Mouse (Mus musculus) cerebellum, adult 8-10 months (tissue): Measurements from ENCODE around the gene Prg4.

ENCODE experiments used
- DNase-seq: peaks from one replicate; pipeline ENCODE4 v3.0.0; 2022

The Prg4 gene

DNA sequence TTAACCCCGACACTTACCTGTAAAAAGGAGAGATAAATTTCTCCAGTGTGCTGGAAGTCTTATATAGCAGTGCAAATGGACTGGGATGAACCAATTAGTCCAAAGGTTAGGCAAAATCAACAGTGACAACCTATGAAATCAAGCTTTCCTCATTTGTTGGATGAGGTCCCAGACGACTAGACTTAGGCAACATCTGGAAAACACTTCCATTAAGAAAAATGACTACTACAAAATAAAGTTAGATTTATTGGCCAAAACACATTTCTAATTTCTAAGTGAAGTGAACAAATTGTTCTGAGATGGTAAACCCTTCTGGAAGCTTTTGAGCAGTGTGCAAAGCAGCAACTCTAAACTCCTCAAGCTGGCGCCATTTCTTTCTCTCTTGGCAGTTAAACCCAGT lies at the start of gene Prg4:
TSS of gene Prg4 (minus strand) at position 34 of the 400 bp plus-strand sequence.
- DNase-seq, result no peak

DNA sequence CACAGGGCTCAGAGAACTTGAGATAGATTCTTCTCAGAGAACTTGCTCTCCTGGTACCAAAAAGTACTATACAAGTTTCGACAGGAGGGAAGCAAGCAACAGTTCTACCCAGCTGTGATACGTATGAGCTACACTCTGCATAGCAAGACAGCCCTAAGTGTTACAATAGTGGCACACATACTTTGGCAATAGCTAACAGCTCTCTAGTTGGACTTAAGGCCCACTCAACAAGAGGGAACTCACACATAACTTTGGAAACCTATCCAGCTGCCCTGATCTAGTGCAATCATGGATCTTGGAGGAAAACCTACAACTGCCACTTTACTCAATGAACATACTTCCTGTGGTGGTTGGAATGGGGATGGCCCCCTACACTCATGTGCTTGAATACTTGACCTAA lies 47.1 kb upstream of the Prg4 start:
- DNase-seq, result no peak

DNA sequence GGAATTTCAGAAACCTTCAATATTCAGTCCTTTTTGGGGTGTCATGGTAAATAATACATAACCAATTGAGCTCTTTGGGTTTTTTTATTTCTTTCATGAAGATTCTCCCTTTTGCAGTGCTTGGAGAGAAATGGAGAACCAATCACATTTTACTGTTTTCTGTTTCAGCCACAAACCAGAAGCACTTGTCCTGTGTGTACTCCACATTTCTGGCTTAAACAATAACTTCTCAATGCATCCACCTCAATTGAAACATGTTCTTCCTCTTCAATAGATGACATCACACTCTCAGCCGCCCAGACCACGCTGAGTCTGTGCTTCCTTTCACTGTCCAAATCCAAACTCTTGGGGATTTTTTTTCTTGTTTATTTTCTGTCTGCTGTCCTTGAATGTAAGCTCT lies 39.8 kb upstream of the Prg4 start:
- DNase-seq, result no peak

DNA sequence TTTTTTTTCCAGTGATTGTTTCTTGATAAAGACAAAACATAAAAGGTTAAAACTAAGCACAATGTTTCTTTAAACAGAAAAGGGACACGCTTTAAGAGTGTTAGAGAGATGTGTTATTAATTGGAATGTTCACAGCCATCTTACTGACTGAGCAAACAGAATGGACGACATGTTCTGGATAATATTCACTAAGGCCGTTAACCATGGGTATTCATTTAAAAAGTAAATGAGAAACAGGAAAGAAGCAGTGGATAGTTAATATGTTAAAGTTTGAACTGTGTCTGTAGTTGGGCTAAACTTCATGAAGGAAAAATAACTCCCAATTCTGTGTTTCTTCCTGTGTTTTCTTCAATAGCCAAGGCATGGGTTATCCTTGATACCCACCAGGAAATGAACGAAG lies 37.4 kb upstream of the Prg4 start:
- DNase-seq, result no peak

DNA sequence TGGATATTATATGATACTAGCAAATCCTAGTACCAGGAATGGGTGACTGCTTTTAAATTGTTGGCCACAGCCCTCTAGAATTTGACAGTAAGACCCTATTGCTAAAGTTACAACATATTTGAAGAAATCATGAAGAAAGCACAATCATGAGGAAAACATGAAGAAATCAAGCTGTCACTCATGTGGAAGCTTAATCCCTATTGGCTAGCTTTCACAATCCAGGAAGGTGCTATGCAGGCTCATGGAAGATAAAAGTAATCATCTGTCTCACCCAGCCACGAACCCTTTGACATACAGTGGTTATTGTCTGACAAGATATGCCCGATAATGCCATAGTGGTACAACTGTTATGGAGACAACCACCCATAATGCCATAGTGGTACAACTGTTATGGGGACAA lies 32.2 kb upstream of the Prg4 start:
- DNase-seq, result no peak

DNA sequence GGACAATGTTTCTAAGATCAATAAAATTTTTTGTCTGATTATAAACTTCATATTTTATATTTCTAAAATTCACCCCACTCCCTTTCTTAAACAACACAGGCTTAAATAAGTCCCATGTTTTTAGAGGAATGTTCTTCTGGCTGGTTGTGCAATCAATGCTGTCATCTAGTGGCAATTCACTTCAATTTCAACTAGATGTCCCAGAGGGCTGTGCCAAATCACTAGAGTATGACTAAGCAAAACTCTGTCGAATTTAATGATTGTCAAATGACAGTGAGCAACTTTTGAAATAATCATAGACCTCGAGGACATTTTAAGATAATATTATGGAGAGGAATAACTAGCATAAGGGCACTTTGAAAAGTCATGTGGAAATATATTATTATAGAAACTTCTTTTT lies 31.7 kb upstream of the Prg4 start:
- DNase-seq, result no peak

DNA sequence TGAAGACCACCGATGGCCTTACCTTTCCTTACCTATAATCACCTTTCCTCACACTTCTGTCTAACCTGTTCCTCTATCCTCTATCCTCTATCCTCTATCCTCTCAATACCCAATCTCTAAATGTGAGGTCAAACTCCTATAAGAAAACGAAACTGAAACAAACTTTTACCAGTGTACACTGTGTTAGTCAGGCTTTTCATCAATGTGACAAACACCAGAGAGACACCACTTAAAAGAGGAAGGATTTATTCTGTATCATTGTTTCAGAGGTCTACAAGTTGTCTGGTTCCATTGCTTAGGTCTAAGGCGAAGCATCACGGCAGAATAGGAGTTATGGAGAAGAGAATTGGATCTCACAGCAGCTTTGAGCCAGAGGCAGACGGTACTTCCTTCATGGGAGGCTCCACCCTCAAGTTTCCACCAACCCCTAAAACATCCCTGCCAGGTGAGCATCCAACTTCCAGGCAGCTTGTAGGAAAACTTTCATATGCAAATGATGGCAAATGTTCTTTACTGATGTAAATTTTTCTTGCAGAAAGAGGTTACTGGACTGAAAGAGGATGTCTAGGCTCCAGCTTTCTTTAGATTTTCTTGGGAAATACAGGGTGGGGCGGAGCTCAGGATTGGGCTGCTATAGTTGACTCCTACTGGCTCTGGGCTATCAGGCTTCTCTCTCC lies 30.8 kb upstream of the Prg4 start:
- no peak for DNase-seq

DNA sequence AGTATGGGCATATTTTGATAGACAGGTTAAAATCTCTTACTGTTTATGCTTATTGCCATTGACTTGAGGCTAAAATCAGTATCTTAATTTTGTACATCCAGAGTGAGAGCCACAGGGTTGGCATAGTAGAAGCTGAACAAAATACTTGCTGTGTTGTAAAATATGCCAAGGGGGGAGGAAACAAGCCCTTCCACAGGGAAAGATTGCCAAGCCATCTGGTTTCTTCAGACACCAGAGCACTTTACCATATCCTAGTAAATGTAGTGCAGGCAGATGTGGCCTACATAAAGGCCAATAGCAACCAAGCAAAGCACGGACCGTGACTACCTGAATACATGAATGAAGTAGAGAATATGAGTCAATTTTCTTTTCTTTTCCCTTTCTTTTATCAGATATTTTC lies 23.2 kb upstream of the Prg4 start:
- no peak for DNase-seq

DNA sequence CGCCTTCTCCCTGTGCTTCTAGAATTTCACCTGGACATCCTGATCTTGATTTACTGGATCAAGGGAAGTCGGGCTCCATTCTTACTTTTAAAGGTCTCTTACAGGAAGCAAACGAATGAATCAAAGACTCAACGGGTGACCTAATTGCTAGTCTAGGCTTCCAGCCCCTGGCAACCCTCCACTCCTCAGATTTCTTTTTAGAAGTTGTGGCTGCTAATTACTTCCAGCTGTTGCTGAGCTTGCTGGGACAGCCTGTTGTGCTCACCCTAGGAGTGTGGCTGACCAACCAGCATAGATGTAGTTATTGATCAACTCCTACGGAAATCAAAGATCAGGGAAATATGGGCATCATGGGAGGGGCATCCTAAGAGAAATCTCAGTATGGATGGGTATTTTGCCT lies 14.7 kb upstream of the Prg4 start:
- no peak for DNase-seq

DNA sequence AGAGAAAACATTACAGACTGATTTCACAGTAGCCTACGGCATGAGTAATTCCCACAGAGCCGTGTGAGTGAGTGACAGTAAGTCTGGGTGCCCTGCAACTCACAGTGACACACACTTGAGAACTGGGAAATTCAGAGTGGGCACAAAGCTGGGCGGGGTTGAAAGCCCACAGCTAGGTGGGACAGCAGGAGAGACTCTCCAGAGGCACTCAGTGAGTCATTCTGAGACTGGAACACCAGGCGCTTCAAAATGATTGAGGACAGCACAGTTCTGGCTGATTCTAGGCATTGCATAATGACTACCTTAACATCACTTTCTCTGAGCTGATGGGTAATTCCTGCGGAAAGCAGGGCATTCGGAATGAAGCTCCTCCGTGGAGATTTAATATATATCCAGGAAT lies 6.6 kb upstream of the Prg4 start:
- DNase-seq, result no peak

DNA sequence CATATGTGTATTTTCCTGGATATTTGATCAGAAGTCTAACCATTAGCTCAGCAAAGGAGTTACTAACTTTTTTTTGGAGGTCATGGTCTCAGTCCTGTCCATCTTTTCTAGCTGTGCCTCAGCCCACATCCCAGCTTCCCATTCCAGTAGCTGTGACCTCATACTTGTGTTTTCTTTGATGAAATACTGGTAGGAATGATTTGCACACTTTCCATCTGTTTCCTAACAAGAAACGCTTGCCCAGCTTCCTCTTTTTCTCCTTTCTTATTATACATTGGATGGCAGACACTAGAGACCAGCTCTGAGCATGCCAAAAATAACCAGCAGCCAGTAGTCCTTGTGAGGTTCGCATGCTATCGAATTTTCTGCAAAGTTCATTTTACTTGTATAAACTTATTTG lies 4.0 kb upstream of the Prg4 start:
- DNase-seq, result no peak

DNA sequence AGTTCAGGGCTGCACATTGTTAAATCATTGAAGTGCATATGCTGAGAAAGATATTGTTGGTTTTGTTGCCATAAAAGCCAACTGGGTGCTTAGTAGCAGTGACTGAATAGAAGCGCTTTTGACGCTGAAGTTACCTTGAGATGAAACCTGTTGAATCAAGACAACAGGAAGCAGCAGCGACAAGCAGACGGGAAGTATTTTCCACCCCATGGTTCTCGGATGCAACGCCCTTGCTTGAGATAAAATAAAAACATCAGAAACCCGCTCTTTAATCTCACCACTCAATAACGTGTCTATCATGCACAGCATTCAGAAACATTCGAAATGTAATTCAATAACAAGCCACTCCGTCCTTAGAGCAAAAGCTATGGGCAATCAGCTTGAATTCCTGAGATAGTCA lies 601 bp downstream of the Prg4 start:
- DNase-seq, result no peak

DNA sequence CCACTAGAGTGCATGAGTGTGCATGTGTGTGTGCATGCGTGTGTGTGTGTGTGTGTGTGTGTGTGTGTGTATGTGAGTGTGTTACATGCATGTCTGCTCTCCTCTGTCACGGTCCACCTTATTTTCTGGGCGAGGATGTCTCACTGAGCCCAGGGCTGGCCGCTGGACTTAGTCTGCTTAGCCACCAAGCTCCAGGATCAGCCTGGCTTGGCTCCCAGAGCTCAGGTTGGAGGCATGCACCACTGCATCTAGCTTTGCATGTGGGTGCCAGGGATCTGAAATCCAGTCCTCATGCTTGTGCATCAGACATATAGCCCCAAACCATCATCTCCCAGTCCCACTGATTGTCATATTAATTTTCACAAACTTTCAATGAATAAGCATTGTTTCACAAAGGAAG lies 2.3 kb downstream of the Prg4 start:
- DNase-seq, result no peak

DNA sequence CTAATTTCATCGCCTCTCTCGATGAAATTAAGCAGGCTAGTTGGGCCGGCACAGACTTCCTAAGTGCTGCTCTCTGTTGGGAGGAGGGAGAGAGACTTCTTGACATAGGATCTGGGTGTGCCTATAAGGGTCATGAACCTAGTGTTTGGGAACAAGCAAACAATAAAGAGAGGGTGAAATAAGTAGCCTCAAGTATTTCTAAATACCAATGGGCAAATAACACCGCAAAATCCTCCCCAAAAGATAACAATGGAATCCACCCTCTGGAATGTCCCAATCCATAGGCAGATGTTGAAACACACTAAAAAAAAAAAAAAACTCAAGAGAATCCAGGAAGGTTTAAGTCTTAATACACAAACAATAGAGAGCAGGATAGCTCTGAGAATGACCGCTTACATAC lies 2.9 kb downstream of the Prg4 start:
- DNase-seq, result no peak

DNA sequence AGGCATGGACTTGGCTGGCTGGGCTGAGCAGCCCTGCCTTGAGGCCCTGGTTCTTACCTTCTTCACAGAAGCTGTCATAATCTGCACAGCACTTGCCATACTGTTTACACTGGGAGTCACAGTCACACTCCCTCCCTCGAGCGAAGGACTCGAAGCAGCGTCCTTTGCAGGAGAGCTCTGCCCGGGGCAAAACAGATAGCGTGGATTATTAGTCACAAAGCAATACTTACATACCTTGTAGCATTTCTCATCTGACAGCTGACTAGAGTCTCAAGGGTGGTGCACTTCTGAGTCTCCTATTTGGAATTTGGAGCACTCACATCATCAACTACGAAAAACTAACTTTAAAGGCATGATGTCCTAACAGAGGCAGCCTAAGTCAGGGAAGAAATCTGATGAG lies 5.4 kb downstream of the Prg4 start:
- no peak for DNase-seq

DNA sequence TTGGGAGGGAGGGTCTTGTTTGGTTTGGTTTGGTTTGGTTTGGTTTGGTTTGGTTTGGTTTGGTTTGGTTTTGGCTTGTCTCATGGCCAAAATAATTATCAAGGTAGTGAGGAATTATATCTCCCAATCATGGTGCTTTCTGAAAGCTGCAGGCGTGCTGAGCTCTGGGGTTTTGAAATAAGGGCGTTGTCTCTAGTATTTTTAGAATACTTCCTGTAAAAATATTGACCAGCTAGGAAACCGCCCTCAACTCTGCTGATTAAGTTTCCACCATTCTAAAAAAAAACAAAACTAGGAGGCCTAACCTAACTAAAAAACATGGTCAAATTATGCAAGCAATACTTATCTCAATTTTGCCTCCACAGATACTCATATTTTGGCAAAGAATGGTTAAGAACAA lies 6.4 kb downstream of the Prg4 start:
- no peak for DNase-seq

DNA sequence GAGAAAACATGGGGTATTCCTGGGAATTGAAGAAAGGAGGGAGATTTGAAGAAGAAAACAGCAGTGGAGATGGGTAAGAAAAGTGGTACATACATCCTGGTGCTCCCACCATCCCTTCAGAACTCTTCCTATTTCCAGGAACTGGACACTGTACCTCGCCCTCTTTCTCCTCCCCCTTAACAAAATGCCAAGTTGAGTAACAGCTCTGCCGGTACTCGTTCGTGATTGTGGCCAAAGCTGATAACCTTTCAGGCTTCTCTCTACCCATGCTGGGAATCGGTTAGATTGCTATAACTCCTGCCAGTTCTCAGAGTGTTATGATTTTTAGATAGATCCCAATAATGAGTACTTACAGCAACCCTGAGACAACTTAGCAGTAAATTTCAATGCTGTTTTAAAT lies 7.0 kb downstream of the Prg4 start:
- DNase-seq, result no peak

DNA sequence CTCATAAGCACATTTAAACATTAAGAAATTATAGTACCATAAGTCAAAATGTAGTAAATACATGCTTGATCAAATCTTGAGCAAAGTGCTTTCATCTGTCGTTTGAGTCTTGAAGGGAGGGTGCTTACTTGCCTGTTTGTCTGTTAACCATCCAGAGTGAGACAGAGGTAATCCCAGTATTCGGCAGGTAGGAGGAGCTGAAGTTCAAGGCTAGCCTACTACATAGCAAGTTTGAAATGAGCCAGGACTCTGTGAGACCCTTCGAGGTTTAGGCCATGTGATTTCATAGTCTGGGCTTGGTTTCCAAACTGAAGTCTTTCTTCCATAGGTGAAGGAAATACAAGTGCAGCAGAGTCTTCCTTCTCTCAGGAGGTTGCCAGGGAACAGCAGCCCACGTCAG lies 24.2 kb downstream of the Prg4 start:
- no peak for DNase-seq

DNA sequence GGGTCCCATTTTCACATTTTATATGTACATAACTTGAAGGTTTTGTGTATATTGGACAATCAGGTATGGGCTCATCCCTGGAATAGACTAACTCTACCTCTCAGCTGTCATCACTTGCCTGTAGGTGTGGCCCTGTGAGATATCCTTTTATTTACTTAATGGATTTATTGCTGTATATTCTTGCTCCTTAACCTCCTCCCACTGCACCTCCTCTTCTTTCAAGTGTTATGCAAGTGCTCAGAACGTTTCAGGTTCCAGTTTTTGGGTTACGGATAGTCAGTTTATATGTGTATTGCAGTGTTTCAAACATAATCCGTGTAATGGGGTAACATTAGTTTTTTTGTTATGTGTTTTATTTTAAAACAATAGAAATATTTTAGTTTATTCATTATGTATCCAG lies 27.3 kb downstream of the Prg4 start:
- DNase-seq, result no peak

DNA sequence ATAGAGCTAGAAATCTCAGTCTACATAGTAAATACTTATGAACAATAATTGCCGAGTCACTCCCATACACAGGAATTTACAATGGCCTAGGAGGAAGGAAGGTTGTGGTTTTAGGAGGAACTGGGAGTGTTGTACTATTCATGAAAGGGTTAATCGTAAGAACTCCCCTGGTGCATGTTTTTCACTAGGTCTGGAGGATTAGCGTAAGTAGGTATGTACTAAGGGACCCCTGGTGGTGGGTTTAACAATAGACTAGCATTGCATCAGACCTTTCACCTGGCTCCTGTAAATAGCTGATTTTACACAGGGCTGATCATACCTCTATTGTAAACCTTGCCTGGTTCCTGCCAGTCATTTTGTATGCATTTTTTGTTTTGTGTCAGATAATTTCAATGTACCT lies 39.7 kb downstream of the Prg4 start:
- no peak for DNase-seq

DNA sequence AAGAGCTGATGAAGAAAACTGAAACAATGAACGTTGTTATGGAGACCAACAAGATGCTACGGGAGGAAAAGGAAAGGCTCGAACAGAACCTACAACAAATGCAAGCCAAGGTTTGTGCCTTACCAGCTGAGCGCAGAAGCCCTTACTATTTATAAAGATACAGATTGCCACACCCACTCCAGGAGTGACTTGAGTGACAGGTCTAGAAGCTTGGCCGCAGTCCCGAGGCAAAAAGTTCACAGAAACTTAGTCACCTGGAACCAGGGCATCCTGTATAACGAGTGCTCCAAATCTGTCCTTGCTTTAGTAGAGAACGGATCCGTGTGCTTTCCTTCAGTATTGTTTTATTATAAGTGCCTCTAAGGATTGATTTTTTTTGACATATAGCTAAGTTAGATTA lies 40.3 kb downstream of the Prg4 start:
- DNase-seq, result no peak

DNA sequence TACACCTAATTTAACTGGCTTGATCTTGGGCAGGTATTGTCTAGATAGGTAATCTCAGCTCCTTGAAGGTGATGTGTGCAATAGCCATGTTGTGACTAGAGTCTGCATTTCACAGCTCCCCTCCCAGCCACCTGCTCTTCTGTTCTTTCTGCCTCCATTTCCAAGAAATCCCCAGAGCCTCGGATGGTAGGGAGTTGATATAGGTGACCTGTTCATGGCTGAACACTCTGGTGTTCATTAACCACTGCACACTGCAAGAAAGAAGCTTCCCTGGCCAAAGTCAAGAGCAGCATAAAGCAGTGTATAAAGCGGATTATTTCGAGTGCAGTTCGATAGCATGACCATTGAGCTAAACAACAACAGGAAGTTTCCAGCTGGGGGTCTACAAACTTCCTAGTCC lies 47.5 kb downstream of the Prg4 start:
- DNase-seq, result no peak

DNA sequence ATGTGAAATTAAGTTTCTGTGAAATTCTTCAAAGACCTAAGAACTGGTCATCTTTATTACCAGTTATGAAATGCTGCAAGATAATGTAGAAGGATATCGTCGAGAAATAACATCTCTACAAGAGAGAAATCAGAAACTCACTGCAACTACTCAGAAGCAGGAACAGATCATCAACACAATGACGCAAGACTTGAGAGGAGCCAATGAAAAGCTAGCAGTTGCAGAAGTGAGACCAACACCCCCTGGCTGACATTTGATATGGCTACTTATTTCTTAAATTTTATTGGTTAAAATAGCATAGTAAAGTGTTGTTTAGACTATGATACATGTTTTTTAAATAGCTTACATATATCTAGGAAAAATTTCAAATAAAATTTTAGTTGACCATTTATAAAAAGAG lies 50.0 kb downstream of the Prg4 start:
- DNase-seq, result no peak

DNA sequence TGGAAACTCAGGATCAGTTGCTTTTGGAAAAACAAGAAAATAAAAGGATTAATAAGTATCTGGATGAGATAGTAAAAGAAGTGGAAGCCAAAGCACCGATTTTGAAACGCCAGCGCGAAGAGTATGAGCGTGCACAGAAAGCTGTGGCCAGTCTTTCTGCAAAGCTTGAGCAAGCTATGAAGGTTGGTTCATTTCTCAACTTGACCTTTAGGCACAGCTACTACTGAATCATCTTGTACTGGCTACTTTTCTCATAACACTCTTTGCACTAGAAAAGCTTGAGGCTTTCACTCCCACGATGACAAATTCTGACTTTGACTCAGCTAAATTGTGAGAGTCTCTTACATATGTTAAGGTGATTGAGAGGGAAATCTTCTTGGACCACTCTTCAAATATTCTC lies 56.0 kb downstream of the Prg4 start:
- no peak for DNase-seq

DNA sequence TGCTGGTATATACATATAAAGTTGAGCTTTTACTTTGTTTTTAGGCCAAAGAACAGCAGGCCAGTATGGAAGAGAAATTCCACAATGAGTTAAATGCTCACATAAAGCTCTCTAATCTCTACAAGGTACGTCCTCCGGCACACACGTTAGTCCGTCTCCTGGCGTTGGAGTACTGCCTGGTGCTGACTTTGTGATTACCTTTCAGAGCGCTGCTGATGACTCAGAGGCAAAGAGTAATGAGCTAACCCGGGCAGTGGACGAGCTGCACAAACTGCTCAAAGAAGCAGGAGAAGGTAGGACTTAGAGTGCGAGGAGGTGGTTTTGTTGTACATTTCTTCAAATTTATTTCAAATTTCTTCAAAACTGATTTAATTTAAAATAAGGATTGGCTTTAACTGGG lies 58.7 kb downstream of the Prg4 start:
- no peak for DNase-seq

DNA sequence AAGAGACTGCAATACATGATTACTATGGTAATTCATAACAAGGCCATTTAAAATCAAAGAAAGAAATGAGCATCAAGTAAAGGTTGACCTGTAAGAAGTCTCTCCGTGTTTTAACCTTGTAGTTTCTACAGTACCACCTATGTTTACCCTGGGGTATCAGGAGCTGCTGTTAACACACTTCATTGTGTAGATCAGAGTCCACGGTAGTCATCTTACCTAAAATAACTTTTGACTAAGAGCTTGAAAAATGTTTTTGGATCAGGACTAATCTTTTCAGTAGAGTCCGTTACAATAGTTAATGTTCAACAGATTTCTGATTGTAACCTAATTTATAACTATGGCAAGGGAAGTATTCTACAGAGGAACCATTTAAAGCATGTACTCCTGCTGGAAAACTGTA lies 61.4 kb downstream of the Prg4 start:
- no peak for DNase-seq
